Comparison of ENCODE assay signal across 20 mouse cellular contexts in genomic region chr1:71095211-71095805, GRCm38 (mm10).
"Had no signal": no experiment of that assay in that cellular context is flagged by ENCODE, and none has a peak within 500 bp of the region (broad histone marks: within the 10 kb centered on the region; RNA-seq: fewer than 3 reads in every experiment).

No protein-coding gene starts in this region.

- H3K4me2 ChIP-seq: midbrain, embryonic 11.5 days; midbrain, embryonic 15.5 days; neural tube, embryonic 12.5 days; neural tube, embryonic 15.5 days; stomach, embryonic 15.5 days had no signal

- H3K4me1 ChIP-seq: neural tube, embryonic 12.5 days had no signal

- H3K27ac ChIP-seq: kidney, postnatal 0 days; left cerebral cortex, adult 2 months; liver, embryonic 14.5 days; midbrain, embryonic 15.5 days; neural tube, embryonic 12.5 days; neural tube, embryonic 15.5 days; stomach, embryonic 15.5 days had no signal

- H3K9ac ChIP-seq: liver, embryonic 14.5 days; midbrain, embryonic 15.5 days; neural tube, embryonic 12.5 days; neural tube, embryonic 15.5 days; stomach, embryonic 15.5 days had no signal

- H3K4me3 ChIP-seq: left cerebral cortex, adult 2 months; midbrain, embryonic 15.5 days; neural tube, embryonic 12.5 days; neural tube, embryonic 15.5 days; stomach, embryonic 15.5 days had no signal

- H3K27me3 ChIP-seq: midbrain, embryonic 15.5 days; neural tube, embryonic 12.5 days; neural tube, embryonic 15.5 days; stomach, embryonic 15.5 days had no signal

- H3K9me3 ChIP-seq: midbrain, embryonic 15.5 days; neural tube, embryonic 12.5 days; neural tube, embryonic 15.5 days; stomach, embryonic 15.5 days had no signal

- ATAC-seq: intestine, postnatal 0 days; midbrain, embryonic 15.5 days had no signal

- H3K36me3 ChIP-seq: midbrain, embryonic 15.5 days; neural tube, embryonic 12.5 days; neural tube, embryonic 15.5 days; stomach, embryonic 15.5 days had no signal

- DNase-seq: kidney, adult 2 months; kidney, postnatal 25 days; layer of hippocampus, postnatal 36 days; lung, adult 2 months; lung, postnatal 14 days; lung, postnatal 4 days; retina, postnatal 1 day; right cerebral cortex, postnatal 25 days; spleen, adult 18-20 months; thymus, adult 18-20 months; thymus, postnatal 36 days had no signal
